Comparison of ENCODE assay signal across 7 mouse cellular contexts in the genomic region with DNA sequence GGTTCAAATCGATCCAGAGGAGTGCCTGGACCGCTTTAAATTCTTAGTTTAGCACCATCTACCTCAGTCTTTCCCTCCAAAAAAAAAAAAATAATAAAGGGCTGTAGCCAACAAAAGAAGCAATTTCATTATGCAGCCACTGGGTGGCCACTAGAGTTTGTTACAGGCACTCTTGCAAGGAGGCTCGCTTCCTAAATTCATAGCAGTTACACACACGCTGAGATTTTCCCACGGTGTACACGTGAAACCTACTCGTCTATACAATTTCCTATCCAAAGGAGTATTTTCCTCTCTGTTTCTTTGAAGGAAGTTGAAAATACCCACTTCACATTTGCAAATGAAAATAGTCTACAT. TPM values are rescaled to one million over a fixed set of nuclear protein-coding genes. Genes with fewer than 3 reads are reported as not detected.
DNase-seq lines count a peak whose midpoint lies in the region; TF ChIP-seq lines count a peak whose summit lies in the region.

No protein-coding gene starts in this region.

- no peak for TF ChIP-seq POLR2A in bone marrow macrophage, adult 2 months (IDR thresholded peaks at IDR 0.05; ENCODE audit: borderline replicate concordance, low read depth, low read length)

- peak overlapping the region; percentile 62 for H3K4me3 ChIP-seq in bone marrow macrophage, adult 2 months (ENCODE audit: insufficient read depth, low read length)
- H3K4me3 ChIP-seq in erythroblast, embryonic 14.5 days (replicated peaks) = peak overlapping the region; percentile 44
- H3K4me3 ChIP-seq in hindbrain, embryonic 10.5 days = peak overlapping the region; percentile 76

- H3K27ac ChIP-seq in bone marrow macrophage, adult 2 months (ENCODE audit: insufficient read depth, low read depth, low read length) = no peak overlapping the region
- no peak overlapping the region; the same call in 1 of the 2 replicates for H3K27ac ChIP-seq in hindbrain, embryonic 10.5 days

- 1% methylated on average over 7 of the region's 7 CpGs for WGBS in hindbrain, embryonic 10.5 days

- no peaks in the 10 kb centered on the region for H3K4me1 ChIP-seq in bone marrow macrophage, adult 2 months (ENCODE audit: control insufficient read depth, insufficient read depth, low read length)
- peaks cover 8% of the 10 kb centered on the region for H3K4me1 ChIP-seq in erythroblast, embryonic 14.5 days (ENCODE audit: control insufficient read depth)
- peaks cover 11% of the 10 kb centered on the region; the same call in 1 of the 2 replicates for H3K4me1 ChIP-seq in hindbrain, embryonic 10.5 days (replicated peaks)

- H3K27me3 ChIP-seq in erythroblast, embryonic 14.5 days (ENCODE audit: control insufficient read depth) = peaks cover 16% of the 10 kb centered on the region
- H3K27me3 ChIP-seq in hindbrain, embryonic 10.5 days (ENCODE audit: insufficient read depth, poor library complexity, severe bottlenecking) = peaks cover 12% of the 10 kb centered on the region

- no peaks in the 10 kb centered on the region for H3K36me3 ChIP-seq in erythroblast, embryonic 14.5 days (ENCODE audit: control insufficient read depth)
- H3K36me3 ChIP-seq in hindbrain, embryonic 10.5 days = no peaks in the 10 kb centered on the region

- DNase-seq in ES-CJ7 (ENCODE audit: low read depth, low spot score) = peak; percentile 77
- no peak for DNase-seq in hindbrain, embryonic 10.5 days (ENCODE audit: low spot score)
- peak; percentile 32 to 53 for DNase-seq in layer of hippocampus, postnatal 14 days (ENCODE audit: low spot score in 2 of 2)
- peak; percentile 67 for DNase-seq in lung, postnatal 10 days
- peak; percentile 88 for DNase-seq in retina, embryonic 14.5 days (ENCODE audit: low spot score)

- no peaks in the 10 kb centered on the region; the same call in 1 of the 2 replicates for H3K9me3 ChIP-seq in erythroblast, embryonic 14.5 days (ENCODE audit: control insufficient read depth, low read length)
- H3K9me3 ChIP-seq in hindbrain, embryonic 10.5 days = no peaks in the 10 kb centered on the region

- no peak for TF ChIP-seq CTCF in bone marrow macrophage, adult 2 months (IDR thresholded peaks at IDR 0.05; ENCODE audit: low read depth, low read length)

RNA-seq across cellular contexts. Expression of gene Klhl31, which starts 19.6 kb away (rescaled TPM):
- 0.16 TPM in 1 of 2 replicates, not detected in the other for polyA plus RNA-seq in bone marrow macrophage, adult 2 months (2012; ENCODE audit: insufficient read depth, insufficient read length, missing spikeins)
- not detected in 2 replicates for polyA plus RNA-seq in erythroblast, embryonic 14.5 days (2012)
- polyA plus RNA-seq in hindbrain, embryonic 10.5 days (2016; fragmentation: Nextera tagmentation; extraction: Ambion mirVana) = 0.39 and 0.93 TPM in 2 replicates
- under 1 TPM; 0.07 to 0.12 TPM for total RNA-seq in layer of hippocampus, postnatal 14 days (2021)
